Mouse (Mus musculus) frontal cortex, postnatal 14 days (tissue): ENCODE data around the gene Gm10521.
"Not testable (repeated sequence)": the region's sequence is repeated elsewhere in the genome, so short reads cannot be mapped to it uniquely, and the experiment has no call there.

Experiments used
- DNase-seq, 2 experiments: peaks; one replicate each; pipeline ENCODE4 v3.0.0; 2022; ENCODE audit warnings: low spot score in 2 of 2

Gene Gm10521

GRCm38 (mm10) chr1:171895364-171895763, at the start of gene Gm10521:
Gene Gm10521, plus strand, starts transcription at chr1:171895664.
- not testable (repeated sequence) for DNase-seq

- no peak for DNase-seq
Observed at GRCm38 (mm10) chr1:171848201-171848600, 47.3 kb upstream of the Gm10521 start.

GRCm38 (mm10) chr1:171848757-171849156, 46.7 kb upstream of the Gm10521 start:
- DNase-seq = no peak

- no peak for DNase-seq
Observed at GRCm38 (mm10) chr1:171849454-171849853, 46.0 kb upstream of the Gm10521 start.

- DNase-seq = no peak
Observed at GRCm38 (mm10) chr1:171865467-171865866, 30.0 kb upstream of the Gm10521 start.

- peak; percentile 7 to 8 for DNase-seq
Observed at GRCm38 (mm10) chr1:171886989-171887388, 8.5 kb upstream of the Gm10521 start.

GRCm38 (mm10) chr1:171904011-171904410, 8.5 kb downstream of the Gm10521 start:
- DNase-seq = no peak

GRCm38 (mm10) chr1:171915638-171916458, 20.4 kb downstream of the Gm10521 start:
- DNase-seq = no peak

- no peak for DNase-seq
Observed at GRCm38 (mm10) chr1:171917305-171918039, 22.0 kb downstream of the Gm10521 start, which contains the start of gene Slamf6. Gene Slamf6, plus strand, starts transcription at chr1:171917515.

- no peak for DNase-seq
Observed at GRCm38 (mm10) chr1:171918136-171918920, 22.9 kb downstream of the Gm10521 start.

- no peak for DNase-seq
Observed at GRCm38 (mm10) chr1:171919193-171919592, 23.7 kb downstream of the Gm10521 start.

- DNase-seq = no peak
Observed at GRCm38 (mm10) chr1:171919901-171920510, 24.5 kb downstream of the Gm10521 start.

- no peak for DNase-seq
Observed at GRCm38 (mm10) chr1:171920989-171921621, 25.6 kb downstream of the Gm10521 start.

GRCm38 (mm10) chr1:171921641-171922040, 26.2 kb downstream of the Gm10521 start:
- no peak for DNase-seq

- no peak for DNase-seq
Observed at GRCm38 (mm10) chr1:171922844-171923243, 27.4 kb downstream of the Gm10521 start.

GRCm38 (mm10) chr1:171924900-171925299, 29.4 kb downstream of the Gm10521 start:
- no peak for DNase-seq

GRCm38 (mm10) chr1:171933851-171934250, 38.4 kb downstream of the Gm10521 start:
- DNase-seq = no peak

- no peak for DNase-seq
Observed at GRCm38 (mm10) chr1:171938952-171939948, 43.8 kb downstream of the Gm10521 start.

- DNase-seq = no peak
Observed at GRCm38 (mm10) chr1:171940626-171941025, 45.2 kb downstream of the Gm10521 start.
